Comparison of ENCODE assay signal across 8 mouse cellular contexts in the genomic region with DNA sequence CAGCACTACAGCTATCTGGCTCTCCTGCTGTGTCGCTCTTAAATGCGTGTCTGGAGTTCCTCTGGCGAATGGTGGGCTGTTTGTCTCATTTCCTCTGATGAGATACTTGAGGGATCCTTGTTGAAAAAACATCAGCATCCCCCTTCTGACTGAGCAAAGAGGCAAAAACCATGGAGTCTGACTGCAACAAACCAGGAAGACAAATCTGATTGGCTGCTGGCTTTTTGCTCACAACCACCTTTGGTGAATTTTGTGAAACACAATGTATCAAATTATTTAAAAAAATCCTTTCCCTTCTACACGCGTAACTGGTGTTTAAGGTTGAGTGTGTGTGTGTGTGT. TPM values are rescaled to one million over a fixed set of nuclear protein-coding genes. Genes with fewer than 3 reads are reported as not detected.
A peak's percentile ranks its signal among the peaks of the same experiment; 100 is the strongest.
DNase-seq lines count a peak whose midpoint lies in the region; ATAC-seq and TF ChIP-seq lines count a peak whose summit lies in the region.

No protein-coding gene starts in this region.

- no peak for DNase-seq in gastrocnemius, adult 2 months
- no peak for DNase-seq in gastrocnemius, postnatal 25 days
- no peak for DNase-seq in forebrain, embryonic 14.5 days (ENCODE audit: low spot score)
- no peak for DNase-seq in liver, postnatal 0 days
- DNase-seq in urinary bladder, postnatal 4 days (ENCODE audit: low spot score in 2 of 2): no peak
- no peak for DNase-seq in gastrocnemius, postnatal 4 days (ENCODE audit: low spot score in 2 of 2)
- no peak for DNase-seq in ovary, postnatal 36 days (ENCODE audit: low spot score)

- intact Hi-C loops in gastrocnemius, adult 2 months (cut with DNase I): no loop called here

- peak overlapping the region; percentile 89 for H3K4me2 ChIP-seq in forebrain, embryonic 14.5 days (ENCODE audit: low read length)
- H3K4me2 ChIP-seq in liver, postnatal 0 days (ENCODE audit: low read depth, low read length): peak overlapping the region; percentile 84

- 5% methylated on average over 5 of the region's 5 CpGs for WGBS in forebrain, embryonic 14.5 days
- WGBS in liver, postnatal 0 days (ENCODE audit: insufficient replicate concordance): 4% methylated on average over 5 of the region's 5 CpGs

- H3K36me3 ChIP-seq in C2C12 (ENCODE audit: control insufficient read depth, insufficient read depth): no peaks in the 10 kb centered on the region
- H3K36me3 ChIP-seq in forebrain, embryonic 14.5 days (ENCODE audit: control insufficient read depth, insufficient read depth, low read length): no peaks in the 10 kb centered on the region
- H3K36me3 ChIP-seq in liver, postnatal 0 days (replicated peaks; ENCODE audit: insufficient read depth, low read length): no peaks in the 10 kb centered on the region

- peaks cover 6% of the 10 kb centered on the region for H3K4me1 ChIP-seq in forebrain, embryonic 14.5 days (ENCODE audit: control insufficient read depth, insufficient read depth, low read length)
- peaks cover 18% of the 10 kb centered on the region for H3K4me1 ChIP-seq in liver, postnatal 0 days (ENCODE audit: insufficient read depth)

- H3K9me3 ChIP-seq in forebrain, embryonic 14.5 days (replicated peaks; ENCODE audit: control insufficient read depth, low read length): no peaks in the 10 kb centered on the region
- no peaks in the 10 kb centered on the region for H3K9me3 ChIP-seq in liver, postnatal 0 days (ENCODE audit: low read length)

- H3K4me3 ChIP-seq in gastrocnemius, adult 2 months: peak overlapping the region; percentile 73
- peak overlapping the region; percentile 45 for H3K4me3 ChIP-seq in C2C12 (ENCODE audit: insufficient read depth, poor library complexity, severe bottlenecking)
- H3K4me3 ChIP-seq in forebrain, embryonic 14.5 days (ENCODE audit: low read depth, low read length): peak overlapping the region; percentile 52
- peak overlapping the region; percentile 59 for H3K4me3 ChIP-seq in liver, postnatal 0 days (ENCODE audit: low read depth, low read length)

- H3K27ac ChIP-seq in gastrocnemius, adult 2 months: peak overlapping the region; percentile 90
- peak overlapping the region; percentile 63 for H3K27ac ChIP-seq in forebrain, embryonic 14.5 days (ENCODE audit: low read depth, low read length)
- peak overlapping the region; percentile 66 for H3K27ac ChIP-seq in liver, postnatal 0 days (ENCODE audit: low read depth)

- no peaks in the 10 kb centered on the region for H3K27me3 ChIP-seq in C2C12 (ENCODE audit: control insufficient read depth, insufficient read depth, insufficient read length)
- H3K27me3 ChIP-seq in forebrain, embryonic 14.5 days (replicated peaks; ENCODE audit: control insufficient read depth, insufficient read depth, low read length): no peaks in the 10 kb centered on the region; the same call in 1 of the 2 replicates
- no peaks in the 10 kb centered on the region for H3K27me3 ChIP-seq in liver, postnatal 0 days (ENCODE audit: insufficient read depth, low read length)

- H3K79me3 ChIP-seq in C2C12 (ENCODE audit: low read depth): no peaks in the 10 kb centered on the region

- TF ChIP-seq EP300 in liver, postnatal 0 days (IDR thresholded peaks at IDR 0.05; ENCODE audit: low read depth): no peak

- H3ac ChIP-seq in C2C12 (ENCODE audit: control insufficient read depth, insufficient read length, low read depth): peak overlapping the region; percentile 46

- peak overlapping the region; percentile 72 for H3K9ac ChIP-seq in forebrain, embryonic 14.5 days (ENCODE audit: low read length)
- peak overlapping the region; percentile 66 for H3K9ac ChIP-seq in liver, postnatal 0 days (replicated peaks)

- no peak; the same call in 1 of the 2 replicates for ATAC-seq in forebrain, embryonic 14.5 days
- no peak; the same call in 1 of the 2 replicates for ATAC-seq in liver, postnatal 0 days

- no peaks in the 10 kb centered on the region for H3K79me2 ChIP-seq in C2C12 (ENCODE audit: control insufficient read depth, insufficient read depth)

- TF ChIP-seq CTCF in gastrocnemius, adult 2 months (IDR thresholded peaks at IDR 0.05): no peak
- no peak for TF ChIP-seq CTCF in C2C12 (IDR thresholded peaks at IDR 0.05; ENCODE audit: control insufficient read depth, insufficient read depth, insufficient read length)
- no peak for TF ChIP-seq CTCF in liver, postnatal 0 days (IDR thresholded peaks at IDR 0.05; ENCODE audit: low read depth)

TF ChIP-seq in C2C12, 6 proteins besides CTCF, POLR2A, EP300 and RAD21:
- TF ChIP-seq MYOG (IDR thresholded peaks at IDR 0.05; ENCODE audit: control insufficient read depth, extremely low read depth, insufficient read length) (no peak), MAX (IDR thresholded peaks at IDR 0.05) (peak; percentile 0)

RNA-seq across cellular contexts. Expression of gene Arsa, which starts 0.8 kb away (rescaled TPM):
- total RNA-seq in gastrocnemius, adult 2 months (2021): 1 to 10 TPM; 3.0 to 4.6 TPM
- 1 to 10 TPM; 4.2 to 4.9 TPM for total RNA-seq in gastrocnemius, postnatal 25 days (2021)
- 22.3 TPM for polyA plus RNA-seq in C2C12 (2012; fragmentation: generic; extraction: Trizol)
- polyA plus RNA-seq in forebrain, embryonic 14.5 days (2014; fragmentation: Nextera tagmentation; extraction: Ambion mirVana): 14.0 and 16.5 TPM in 2 replicates
- polyA plus RNA-seq in liver, postnatal 0 days (2015; fragmentation: Nextera tagmentation; extraction: Ambion mirVana): 4.7 and 5.5 TPM in 2 replicates
- 10 to 100 TPM; 13.6 to 15.2 TPM for total RNA-seq in gastrocnemius, postnatal 4 days (2021)

RNA-seq across cellular contexts. Expression of gene Mapk8ip2, which starts 22.7 kb away (rescaled TPM):
- total RNA-seq in gastrocnemius, adult 2 months (2021): under 1 TPM; 0.08 to 0.25 TPM
- total RNA-seq in gastrocnemius, postnatal 25 days (2021): under 1 TPM; 0.29 to 0.31 TPM
- polyA plus RNA-seq in C2C12 (2012; fragmentation: generic; extraction: Trizol): not detected
- 32.1 and 45.0 TPM in 2 replicates for polyA plus RNA-seq in forebrain, embryonic 14.5 days (2014; fragmentation: Nextera tagmentation; extraction: Ambion mirVana)
- not detected in 2 replicates for polyA plus RNA-seq in liver, postnatal 0 days (2015; fragmentation: Nextera tagmentation; extraction: Ambion mirVana)
- total RNA-seq in gastrocnemius, postnatal 4 days (2021): under 1 TPM; 0.31 to 0.32 TPM

RNA-seq across cellular contexts. Expression of gene Shank3, which starts 23.0 kb away (rescaled TPM):
- 10 to 100 TPM; 12.2 to 20.4 TPM for total RNA-seq in gastrocnemius, adult 2 months (2021)
- total RNA-seq in gastrocnemius, postnatal 25 days (2021): 10 to 100 TPM; 12.8 to 17.5 TPM
- polyA plus RNA-seq in C2C12 (2012; fragmentation: generic; extraction: Trizol): 4.0 TPM
- 4.8 and 6.0 TPM in 2 replicates for polyA plus RNA-seq in forebrain, embryonic 14.5 days (2014; fragmentation: Nextera tagmentation; extraction: Ambion mirVana)
- polyA plus RNA-seq in liver, postnatal 0 days (2015; fragmentation: Nextera tagmentation; extraction: Ambion mirVana): 0.27 and 0.81 TPM in 2 replicates
- 10 to 100 TPM; 30.4 to 35.7 TPM for total RNA-seq in gastrocnemius, postnatal 4 days (2021)

RNA-seq across cellular contexts. Expression of gene Chkb, which starts 46.7 kb away (rescaled TPM):
- 10 to 100 TPM; 21.4 to 23.3 TPM for total RNA-seq in gastrocnemius, adult 2 months (2021)
- total RNA-seq in gastrocnemius, postnatal 25 days (2021): 10 to 100 TPM; 21.4 to 24.2 TPM
- polyA plus RNA-seq in C2C12 (2012; fragmentation: generic; extraction: Trizol): 47.1 TPM
- polyA plus RNA-seq in forebrain, embryonic 14.5 days (2014; fragmentation: Nextera tagmentation; extraction: Ambion mirVana): 59.3 and 66.3 TPM in 2 replicates
- polyA plus RNA-seq in liver, postnatal 0 days (2015; fragmentation: Nextera tagmentation; extraction: Ambion mirVana): 42.7 and 44.3 TPM in 2 replicates
- total RNA-seq in gastrocnemius, postnatal 4 days (2021): 10 to 100 TPM; 35.8 to 51.0 TPM

RNA-seq across cellular contexts. Expression of gene Gm44502, which starts 46.9 kb away (rescaled TPM):
- 1 to 10 TPM in 1 of 2 experiments, under 1 TPM in 1; 0.87 to 2.0 TPM for total RNA-seq in gastrocnemius, adult 2 months (2021)
- total RNA-seq in gastrocnemius, postnatal 25 days (2021): not detected
- 0.06 TPM for polyA plus RNA-seq in C2C12 (2012; fragmentation: generic; extraction: Trizol)
- polyA plus RNA-seq in forebrain, embryonic 14.5 days (2014; fragmentation: Nextera tagmentation; extraction: Ambion mirVana): not detected in 2 replicates
- not detected in 2 replicates for polyA plus RNA-seq in liver, postnatal 0 days (2015; fragmentation: Nextera tagmentation; extraction: Ambion mirVana)
- 1 to 10 TPM; 1.7 TPM for total RNA-seq in gastrocnemius, postnatal 4 days (2021)
